Mouse (Mus musculus): ENCODE results near the gene Lpar3.

DNA sequence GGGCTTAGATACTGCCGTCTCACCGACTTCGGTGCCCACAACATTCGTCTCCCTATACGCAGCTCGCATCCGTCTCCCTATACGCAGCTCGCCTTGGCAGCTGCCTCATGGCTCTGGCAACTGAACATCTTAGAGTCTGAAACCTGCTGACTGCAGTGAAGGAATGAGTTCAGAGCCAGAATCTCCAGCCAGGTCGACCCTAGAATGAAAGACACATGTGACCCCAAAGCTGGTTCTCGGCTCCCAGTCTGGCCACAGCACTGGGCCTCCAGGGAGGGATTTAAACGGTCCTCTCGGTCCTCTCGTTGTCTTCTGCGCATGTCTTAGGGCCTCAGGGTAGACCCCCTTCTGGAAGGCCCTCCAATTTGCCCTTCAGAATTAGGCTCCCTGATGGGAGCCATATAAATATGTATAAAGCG, 97.8 kb downstream of the Lpar3 start:
- TF ChIP-seq CTCF (IDR thresholded peaks at IDR 0.05; ENCODE audit: low read depth) (no peak), EP300 (IDR thresholded peaks at IDR 0.05; ENCODE audit: low read depth) (no peak)

Data from liver, embryonic 14.5 days (tissue).